Mouse (Mus musculus) liver, embryonic 16.5 days (tissue): Measurements from ENCODE around the gene Snx29. TPM values are rescaled to one million over a fixed set of nuclear protein-coding genes. Genes with fewer than 3 reads are reported as not detected.

ENCODE experiments used
- ATAC-seq: fragments of 200-750 bp; cut with Nextera tagmentation; 2 replicates; pipeline ENCODE4 v1.8.0; 2017; ENCODE audit warnings: low read depth, mild to moderate bottlenecking, moderate number of reproducible peaks, moderate library complexity
- H3K27ac ChIP-seq: fragments of 300-500 bp; sonication (generic); 2 replicates; pipeline ENCODE4 v1.5.1; 2014; ENCODE audit warnings: mild to moderate bottlenecking, low read length
- H3K27me3 ChIP-seq: fragments of 300-500 bp; sonication (generic); 2 replicates; pipeline ENCODE4 v1.6.1; 2014; ENCODE audit warnings: low read depth, low read length, mixed read lengths; ENCODE audit not compliant: control insufficient read depth, insufficient read depth
- H3K36me3 ChIP-seq: fragments of 300-500 bp; sonication (generic); 2 replicates; pipeline ENCODE4 v1.6.1; 2014; ENCODE audit warnings: mild to moderate bottlenecking; ENCODE audit not compliant: control insufficient read depth, insufficient read depth
- H3K4me1 ChIP-seq: fragments of 300-500 bp; sonication (generic); 2 replicates; pipeline ENCODE4 v1.6.1; 2014; ENCODE audit warnings: low read depth, low read length, mixed read lengths; ENCODE audit not compliant: control insufficient read depth
- H3K4me2 ChIP-seq: fragments of 300-500 bp; sonication (generic); 2 replicates; pipeline ENCODE4 v1.6.1; 2014; ENCODE audit warnings: low read depth, low read length, mixed read lengths
- H3K4me3 ChIP-seq: fragments of 300-500 bp; sonication (generic); 2 replicates; pipeline ENCODE4 v1.5.1; 2014; ENCODE audit warnings: low read depth, mild to moderate bottlenecking, low read length
- H3K9ac ChIP-seq: fragments of 300-500 bp; sonication (generic); 2 replicates; pipeline ENCODE4 v1.6.1; 2014; ENCODE audit warnings: low read depth, low read length
- H3K9me3 ChIP-seq: fragments of 300-500 bp; sonication (generic); replicated peaks from 2 replicates; pipeline ENCODE4 v1.6.1; 2016; ENCODE audit warnings: low read length; ENCODE audit not compliant: control insufficient read depth
- WGBS: fragments of 180-500 bp; shearing (Covaris S2); extraction: QIAGEN DNeasy Blood & Tissue Kit; methylation state at CpG from one replicate; pipeline ENCODE4 v1.1.7; 2014; ENCODE audit not compliant: insufficient replicate concordance; 5-methylcytosine and 5-hydroxymethylcytosine counted together
- polyA plus RNA-seq: library from polyadenylated mRNA; unstranded; fragments of >200 nt; fragmentation: Nextera tagmentation; extraction: Ambion mirVana; gene quantifications from 2 replicates; pipeline ENCODE4 v1.2.1, GENCODE M21; 2015

Gene Snx29
- polyA plus RNA-seq, 1 experiment from 2014 or later = 4.6 TPM

DNA sequence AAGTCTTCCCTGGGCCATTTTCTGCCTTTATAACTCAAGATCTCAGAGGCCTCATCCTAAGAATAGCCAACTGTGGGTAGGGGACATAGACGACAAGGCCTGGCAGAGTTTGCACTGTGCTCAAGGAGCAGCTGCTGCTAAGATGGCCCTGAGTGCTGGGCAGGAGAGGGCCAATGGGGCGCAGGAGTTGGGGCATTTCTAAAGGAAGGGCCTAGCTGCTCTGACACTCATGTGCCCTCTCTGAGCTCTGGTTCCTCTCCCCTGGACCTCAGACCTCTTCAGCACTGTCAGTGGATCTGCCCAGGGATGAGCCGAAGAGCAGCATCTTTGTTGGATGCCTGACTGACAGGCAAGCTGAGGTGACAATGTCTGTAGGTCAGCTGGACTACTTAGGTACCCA, 426.4 kb downstream of the Snx29 start:
- no peak overlapping the region for H3K4me3 ChIP-seq
- H3K9ac ChIP-seq = no peak overlapping the region
- H3K9me3 ChIP-seq = no peaks in the 10 kb centered on the region
- no peak overlapping the region for H3K4me2 ChIP-seq
- H3K27me3 ChIP-seq = no peaks in the 10 kb centered on the region
- H3K27ac ChIP-seq = no peak overlapping the region
- WGBS = 66% methylated on average over 3 of the region's 3 CpGs
- no peaks in the 10 kb centered on the region for H3K36me3 ChIP-seq
- no peaks in the 10 kb centered on the region for H3K4me1 ChIP-seq
- no peak for ATAC-seq

DNA sequence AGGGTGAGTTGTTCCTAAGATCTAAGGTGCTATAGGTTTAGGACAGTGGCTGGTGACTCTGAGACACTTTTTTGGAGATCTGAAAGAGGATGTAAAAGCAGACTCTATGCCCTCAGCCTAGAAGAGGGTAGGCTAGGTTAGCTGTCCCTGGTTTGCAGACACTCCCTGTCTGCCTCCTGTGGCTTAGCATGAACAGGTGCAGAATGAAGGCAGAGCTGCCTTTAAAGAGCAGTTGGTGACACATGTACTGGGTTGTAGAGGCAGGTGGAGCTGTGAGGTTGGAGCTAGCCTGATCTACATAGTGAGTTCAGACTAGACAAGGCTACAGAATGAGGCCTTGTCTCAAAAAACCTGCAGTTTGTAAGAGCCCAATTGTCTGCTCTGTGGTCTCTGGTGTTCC, 427.9 kb downstream of the Snx29 start:
- Histone ChIP-seq H3K9ac (no peak overlapping the region), H3K36me3 (no peaks in the 10 kb centered on the region), H3K4me2 (no peak overlapping the region), H3K4me1 (no peaks in the 10 kb centered on the region), H3K27ac (no peak overlapping the region), H3K4me3 (no peak overlapping the region), H3K9me3 (no peaks in the 10 kb centered on the region), H3K27me3 (no peaks in the 10 kb centered on the region)
- no peak for ATAC-seq

DNA sequence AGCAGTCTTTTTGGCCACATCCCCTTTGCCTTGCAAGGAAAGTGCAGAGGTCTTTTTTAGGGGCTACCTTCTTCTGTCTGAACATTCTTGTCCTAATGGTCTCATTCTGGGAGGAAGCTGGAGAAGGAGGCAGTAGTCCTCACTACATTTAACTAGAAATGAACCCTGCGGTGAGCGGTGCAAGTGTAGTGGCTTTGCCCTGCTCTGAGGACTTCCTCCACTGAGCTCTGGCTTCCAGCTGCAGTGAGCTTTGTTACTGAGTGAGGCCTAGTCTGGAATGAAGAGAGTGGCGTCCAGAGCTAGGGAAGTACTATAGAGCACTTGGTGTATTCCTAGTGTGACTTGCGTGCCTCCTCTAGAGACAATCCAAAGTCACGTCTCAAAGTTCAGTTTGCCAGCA, 429.8 kb downstream of the Snx29 start:
- H3K4me1 ChIP-seq = no peaks in the 10 kb centered on the region
- 56% methylated on average over 5 of the region's 5 CpGs for WGBS
- ATAC-seq = no peak
- no peak overlapping the region for H3K4me3 ChIP-seq
- H3K36me3 ChIP-seq = no peaks in the 10 kb centered on the region
- no peak overlapping the region for H3K9ac ChIP-seq
- H3K4me2 ChIP-seq = no peak overlapping the region
- H3K27me3 ChIP-seq = no peaks in the 10 kb centered on the region
- H3K27ac ChIP-seq = no peak overlapping the region
- H3K9me3 ChIP-seq = no peaks in the 10 kb centered on the region

DNA sequence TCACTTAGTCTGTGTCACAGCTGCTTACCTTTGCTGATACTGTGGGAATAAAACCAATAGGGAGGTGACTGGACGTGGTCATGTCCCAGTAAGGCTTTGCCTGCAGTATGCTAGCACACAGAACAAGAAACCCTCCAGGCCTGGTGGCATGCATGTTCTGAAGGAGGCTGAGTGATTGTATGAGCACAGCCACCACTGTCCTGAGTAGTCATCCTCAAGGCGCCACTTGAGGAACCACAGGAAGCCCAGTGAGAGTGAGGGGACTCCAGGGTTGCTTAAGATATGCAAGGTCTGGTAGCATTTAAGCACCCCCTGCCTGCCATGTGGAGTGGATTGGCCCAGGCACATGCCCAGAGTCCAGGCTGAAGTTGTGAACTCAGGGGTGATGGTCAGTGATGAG, 430.8 kb downstream of the Snx29 start:
- Histone ChIP-seq H3K9ac (no peak overlapping the region), H3K27ac (no peak overlapping the region), H3K4me2 (no peak overlapping the region), H3K4me1 (no peaks in the 10 kb centered on the region), H3K9me3 (no peaks in the 10 kb centered on the region), H3K4me3 (no peak overlapping the region), H3K27me3 (no peaks in the 10 kb centered on the region), H3K36me3 (no peaks in the 10 kb centered on the region)
- WGBS = 49% methylated on average over 2 of the region's 2 CpGs
- ATAC-seq = no peak

DNA sequence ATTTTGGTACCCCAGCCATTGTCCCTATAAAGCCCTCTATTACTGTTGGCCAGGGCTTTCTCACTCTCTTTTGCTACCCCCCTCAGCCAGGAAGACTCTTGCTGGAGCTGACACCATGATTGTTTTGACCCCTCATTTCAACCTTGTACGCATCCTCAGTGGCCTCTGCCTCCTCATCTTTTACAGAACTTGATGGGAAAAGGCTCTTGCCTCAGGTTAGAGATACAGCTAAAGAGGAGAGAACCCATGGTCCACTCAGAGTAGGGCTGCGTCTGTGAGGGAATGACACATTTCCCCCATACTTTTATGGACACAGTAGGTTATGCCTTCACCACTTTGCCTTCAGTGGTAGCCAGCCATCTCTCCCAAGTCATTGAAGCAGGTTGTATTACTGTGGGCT, 431.4 kb downstream of the Snx29 start:
- H3K27ac ChIP-seq = no peak overlapping the region
- no peaks in the 10 kb centered on the region for H3K36me3 ChIP-seq
- no peak for ATAC-seq
- WGBS = 67% methylated on average over 2 of the region's 2 CpGs
- H3K27me3 ChIP-seq = no peaks in the 10 kb centered on the region
- H3K4me3 ChIP-seq = no peak overlapping the region
- no peaks in the 10 kb centered on the region for H3K9me3 ChIP-seq
- H3K4me2 ChIP-seq = no peak overlapping the region
- H3K9ac ChIP-seq = no peak overlapping the region
- no peaks in the 10 kb centered on the region for H3K4me1 ChIP-seq

DNA sequence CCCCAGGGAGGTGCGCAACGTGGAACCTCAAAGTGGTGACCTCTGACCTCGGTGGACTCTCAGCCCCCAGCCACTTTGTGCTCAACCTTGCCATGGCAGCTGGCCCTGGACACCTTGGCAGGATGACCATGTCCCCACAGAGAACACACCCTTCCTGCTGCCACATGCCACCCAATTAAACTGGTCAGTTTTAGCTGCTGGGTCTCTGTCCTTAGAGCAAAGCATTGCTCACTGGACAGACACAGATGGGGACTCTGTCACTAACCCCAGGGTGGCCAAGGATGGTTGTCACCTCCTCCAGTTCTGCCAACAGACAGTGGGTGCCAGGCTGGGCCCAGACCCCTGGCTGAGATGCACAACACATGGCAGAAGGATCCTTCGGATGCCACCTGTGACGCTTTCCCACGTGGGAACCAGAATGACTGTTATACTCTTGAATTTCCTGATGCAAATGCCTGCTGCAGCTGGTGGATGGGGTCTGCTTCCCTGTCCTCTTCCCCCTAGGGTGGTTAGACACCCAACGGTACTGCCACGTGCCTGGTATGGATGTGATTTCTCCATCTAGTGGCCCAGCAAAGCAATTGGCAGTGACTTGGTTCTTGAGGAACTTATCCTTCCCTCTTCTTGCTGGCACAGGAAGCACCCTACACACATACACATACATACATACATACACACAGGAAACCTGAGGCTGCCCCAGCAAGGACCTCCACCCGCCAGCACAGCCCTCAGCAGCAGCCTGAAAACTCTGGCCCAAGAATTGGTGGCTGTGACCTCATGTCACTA, 432.8 kb downstream of the Snx29 start:
- no peak for ATAC-seq
- 60% methylated on average over 9 of the region's 9 CpGs for WGBS
- H3K9me3 ChIP-seq = no peaks in the 10 kb centered on the region
- no peaks in the 10 kb centered on the region for H3K36me3 ChIP-seq
- no peak overlapping the region for H3K4me3 ChIP-seq
- H3K4me1 ChIP-seq = no peaks in the 10 kb centered on the region
- no peak overlapping the region for H3K4me2 ChIP-seq
- no peak overlapping the region for H3K27ac ChIP-seq
- no peak overlapping the region for H3K9ac ChIP-seq
- no peaks in the 10 kb centered on the region for H3K27me3 ChIP-seq

DNA sequence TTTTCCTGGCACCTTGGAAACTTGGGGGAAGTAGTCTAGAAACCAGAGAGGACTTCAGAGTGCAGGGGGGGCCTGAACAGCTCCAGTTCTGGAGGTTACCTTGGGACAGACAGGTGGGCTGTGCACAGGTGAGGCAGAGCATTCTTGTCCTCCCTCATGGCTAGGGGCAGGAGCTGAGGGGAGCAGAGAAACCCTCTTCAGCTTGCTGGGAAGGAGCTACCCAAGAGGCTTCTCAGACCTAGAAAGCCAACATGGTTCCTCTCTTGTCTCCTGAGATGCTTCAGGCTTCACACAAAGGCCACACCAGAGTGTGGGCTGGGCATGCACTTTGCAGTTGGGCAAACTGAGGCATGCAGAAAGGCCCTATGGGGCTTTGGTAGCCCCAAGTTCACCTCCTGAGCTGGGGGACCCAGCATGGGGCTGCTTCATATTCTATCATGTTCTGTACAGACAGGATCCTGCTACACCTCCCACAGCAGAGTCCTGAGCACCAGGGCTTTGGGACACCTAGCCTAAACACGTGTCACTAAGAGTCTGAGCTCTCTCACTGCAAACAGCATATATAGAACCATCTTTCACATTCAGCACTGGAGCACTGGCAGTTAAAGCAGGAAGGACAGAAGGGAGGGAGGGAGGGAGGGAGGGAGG, 434.0 kb downstream of the Snx29 start:
- Histone ChIP-seq H3K36me3 (no peaks in the 10 kb centered on the region), H3K27me3 (no peaks in the 10 kb centered on the region)
- 48% methylated on average over 1 of the region's 1 CpGs for WGBS

DNA sequence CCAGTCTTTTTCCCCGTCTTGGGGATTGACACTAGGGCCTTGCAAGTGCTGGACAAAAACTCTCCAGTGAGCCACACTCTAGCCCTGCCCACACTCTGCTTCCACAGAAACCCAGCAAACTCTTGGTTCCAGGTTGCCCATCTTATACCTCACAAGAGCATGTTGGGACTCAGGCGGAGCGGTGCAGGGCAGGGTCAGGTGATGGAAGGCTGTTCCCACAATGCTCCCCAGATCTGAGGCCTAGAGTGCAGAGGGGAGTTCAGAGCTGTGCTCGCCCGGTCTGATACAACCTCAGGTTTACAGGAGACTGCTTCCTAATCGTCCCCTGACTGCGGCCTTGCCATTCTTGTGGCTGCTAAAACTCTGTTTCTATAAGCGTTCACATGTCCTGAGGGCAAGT, 434.8 kb downstream of the Snx29 start:
- Histone ChIP-seq H3K4me2 (no peak overlapping the region), H3K27ac (no peak overlapping the region), H3K27me3 (no peaks in the 10 kb centered on the region), H3K4me1 (no peaks in the 10 kb centered on the region), H3K36me3 (no peaks in the 10 kb centered on the region), H3K4me3 (no peak overlapping the region), H3K9ac (no peak overlapping the region), H3K9me3 (no peaks in the 10 kb centered on the region)
- no peak for ATAC-seq
- WGBS = 77% methylated on average over 8 of the region's 8 CpGs

More for the DNA sequence above, 434.0 kb downstream of the Snx29 start:
- no peak for ATAC-seq
- H3K9ac ChIP-seq = no peak overlapping the region
- no peaks in the 10 kb centered on the region for H3K4me1 ChIP-seq
- no peak overlapping the region for H3K4me3 ChIP-seq
- no peak overlapping the region for H3K4me2 ChIP-seq
- H3K27ac ChIP-seq = no peak overlapping the region
- no peaks in the 10 kb centered on the region for H3K9me3 ChIP-seq

DNA sequence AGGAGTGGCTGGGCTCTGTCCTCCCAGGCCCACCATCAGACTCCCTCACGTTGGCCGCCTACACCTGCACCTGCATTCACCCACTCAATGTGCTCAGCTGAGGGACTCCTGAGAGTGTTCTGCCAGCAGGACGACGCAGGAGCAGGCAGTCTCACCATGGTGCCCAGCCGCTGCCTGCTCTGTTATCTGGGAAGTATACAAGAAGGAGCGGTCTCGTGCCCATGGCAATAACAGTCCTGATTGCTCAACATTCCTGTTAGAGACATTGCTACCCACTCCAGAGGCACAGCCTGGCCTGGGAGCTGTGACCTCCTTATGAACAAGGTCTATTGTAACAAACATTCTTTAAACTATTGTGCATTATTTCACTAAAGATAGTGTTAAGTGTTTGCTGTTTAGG, 435.2 kb downstream of the Snx29 start:
- Histone ChIP-seq H3K36me3 (no peaks in the 10 kb centered on the region), H3K4me2 (no peak overlapping the region), H3K27ac (no peak overlapping the region), H3K4me1 (no peaks in the 10 kb centered on the region), H3K9ac (no peak overlapping the region), H3K27me3 (no peaks in the 10 kb centered on the region), H3K4me3 (no peak overlapping the region), H3K9me3 (no peaks in the 10 kb centered on the region)
- no peak for ATAC-seq
- 71% methylated on average over 7 of the region's 7 CpGs for WGBS
